Mouse (Mus musculus) liver, embryonic 12.5 days (tissue): ENCODE data around the gene A930004D18Rik. TPM values are rescaled to one million over a fixed set of nuclear protein-coding genes. Genes with fewer than 3 reads are reported as not detected.

Experiments used
- ATAC-seq: fragments of 200-750 bp; cut with Nextera tagmentation; 2 replicates; pipeline ENCODE4 v1.8.0; 2017; ENCODE audit warnings: moderate number of reproducible peaks, mild to moderate bottlenecking, moderate library complexity
- H3K27ac ChIP-seq: fragments of 300-500 bp; sonication (generic); 2 replicates; pipeline ENCODE4 v1.5.1; 2016; ENCODE audit warnings: mild to moderate bottlenecking
- H3K27me3 ChIP-seq: fragments of 300-500 bp; sonication (generic); replicated peaks from 2 replicates; pipeline ENCODE4 v1.6.1; 2016; ENCODE audit warnings: mild to moderate bottlenecking, moderate library complexity
- H3K36me3 ChIP-seq: fragments of 300-500 bp; sonication (generic); 2 replicates; pipeline ENCODE4 v1.6.1; 2016; ENCODE audit warnings: mild to moderate bottlenecking, moderate library complexity
- H3K4me1 ChIP-seq: fragments of 300-500 bp; sonication (generic); 2 replicates; pipeline ENCODE4 v1.6.1; 2016
- H3K4me2 ChIP-seq: fragments of 300-500 bp; sonication (generic); 2 replicates; pipeline ENCODE4 v1.6.1; 2016; ENCODE audit warnings: mild to moderate bottlenecking, moderate library complexity
- H3K4me3 ChIP-seq: fragments of 300-500 bp; sonication (generic); 2 replicates; pipeline ENCODE4 v1.5.1; 2016; ENCODE audit warnings: mild to moderate bottlenecking, moderate library complexity
- H3K9ac ChIP-seq: fragments of 300-500 bp; sonication (generic); 2 replicates; pipeline ENCODE4 v1.6.1; 2016; ENCODE audit warnings: mild to moderate bottlenecking, moderate library complexity
- H3K9me3 ChIP-seq: fragments of 300-500 bp; sonication (generic); replicated peaks from 2 replicates; pipeline ENCODE4 v1.6.1; 2016; ENCODE audit warnings: mild to moderate bottlenecking, moderate library complexity
- WGBS: fragments of 180-500 bp; shearing (Covaris S2); methylation state at CpG from one replicate; pipeline ENCODE4 v1.1.7; 2016; ENCODE audit not compliant: insufficient replicate concordance; 5-methylcytosine and 5-hydroxymethylcytosine counted together
- polyA plus RNA-seq: library from polyadenylated mRNA; unstranded; fragments of >200 nt; fragmentation: Nextera tagmentation; extraction: Ambion mirVana; gene quantifications from 2 replicates; pipeline ENCODE4 v1.2.1, GENCODE M21; 2016

A930004D18Rik gene
- polyA plus RNA-seq = 2.7 and 2.8 TPM in 2 replicates

DNA sequence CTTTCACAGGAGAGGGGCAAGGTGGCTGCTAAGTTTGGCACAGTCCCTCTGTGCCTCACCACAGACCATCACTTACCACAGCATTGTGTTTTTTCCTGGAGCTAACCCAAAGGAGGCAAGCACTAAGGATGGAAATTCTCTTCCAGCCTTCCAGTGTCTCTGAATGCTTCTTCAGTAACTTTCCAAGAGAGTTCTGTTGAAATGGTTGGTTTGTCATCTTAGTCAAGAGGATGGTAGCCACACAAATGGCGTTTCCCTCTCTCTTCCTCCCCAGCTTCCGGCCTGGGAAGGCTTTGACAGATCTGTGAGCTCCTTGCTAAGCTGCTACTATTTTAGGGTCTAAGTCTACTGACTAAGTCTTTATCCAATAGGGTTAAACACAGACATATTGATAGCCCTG lies at the start of gene A930004D18Rik:
A930004D18Rik (minus strand) TSS at position 247 of the 400 bp plus-strand sequence.
- no peak for ATAC-seq
- H3K27ac ChIP-seq = no peak within 1 kb of the TSS
- WGBS = 18% methylated on average over 2 of the region's 2 CpGs
- H3K4me1 ChIP-seq = peaks cover 22% of the 10 kb centered on the region
- no peak within 1 kb of the TSS for H3K9ac ChIP-seq
- peaks cover 78% of the 10 kb centered on the region for H3K27me3 ChIP-seq
- no peaks in the 10 kb centered on the region for H3K36me3 ChIP-seq
- no peak within 1 kb of the TSS for H3K4me3 ChIP-seq
- no peak within 1 kb of the TSS for H3K4me2 ChIP-seq
- H3K9me3 ChIP-seq = no peaks in the 10 kb centered on the region

DNA sequence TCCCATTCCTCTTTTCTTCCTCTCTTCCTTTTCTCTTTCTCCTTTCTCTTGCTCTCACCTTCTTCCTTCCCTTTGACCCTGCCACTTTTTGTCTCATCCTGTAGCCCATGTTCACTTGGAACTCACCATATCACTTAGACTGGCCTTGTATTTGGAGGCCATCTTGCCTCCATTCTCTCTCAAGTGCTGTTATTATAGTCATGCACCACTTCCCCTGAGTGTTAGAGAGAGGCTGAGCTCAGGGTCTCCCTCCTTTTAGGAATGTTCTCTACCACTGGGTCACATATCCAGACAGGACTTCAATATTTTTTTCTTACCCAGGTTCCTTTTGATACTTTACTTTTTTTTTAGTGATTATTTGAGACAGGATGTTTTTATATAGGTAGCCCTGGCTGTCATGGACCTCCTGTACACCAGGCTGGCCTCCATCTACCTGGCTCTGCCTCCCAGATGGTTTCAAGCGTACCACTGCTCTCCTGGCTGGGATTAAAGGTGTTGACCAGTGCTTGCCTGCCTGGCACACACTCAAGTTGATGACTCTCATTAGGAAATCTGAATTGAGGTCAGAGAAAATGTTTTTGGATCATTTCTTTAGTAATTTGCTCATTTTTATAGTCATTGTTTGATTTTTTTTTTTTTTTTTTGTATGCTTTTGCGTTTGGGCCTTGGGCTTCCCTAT lies 42.8 kb upstream of the A930004D18Rik start:
- Histone ChIP-seq H3K9ac (no peak overlapping the region), H3K36me3 (peaks cover 85% of the 10 kb centered on the region), H3K4me1 (no peaks in the 10 kb centered on the region), H3K27ac (no peak overlapping the region), H3K4me2 (no peak overlapping the region), H3K9me3 (no peaks in the 10 kb centered on the region), H3K27me3 (no peaks in the 10 kb centered on the region), H3K4me3 (no peak overlapping the region)
- no peak for ATAC-seq
- WGBS = 91% methylated on average over 2 of the region's 2 CpGs

DNA sequence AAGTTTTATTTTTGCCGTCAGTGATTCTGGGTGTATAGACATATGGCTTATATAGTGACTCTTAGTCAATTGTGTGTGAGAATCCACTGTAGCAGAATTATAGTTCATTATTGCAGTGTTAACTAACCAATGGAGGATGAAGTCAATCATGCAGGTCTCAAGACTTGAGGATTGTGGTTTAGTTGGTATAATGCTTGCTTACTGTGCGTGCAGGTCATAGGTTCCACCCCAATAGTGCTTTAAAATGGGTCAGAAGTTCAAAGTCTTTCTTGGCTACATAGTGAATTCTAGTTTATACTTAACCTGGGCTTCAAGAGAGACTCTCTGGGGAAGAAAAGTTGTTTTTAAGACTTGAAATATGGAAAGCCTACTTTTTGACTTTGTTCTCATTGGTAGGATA lies 34.4 kb upstream of the A930004D18Rik start:
- Histone ChIP-seq H3K27me3 (no peaks in the 10 kb centered on the region), H3K36me3 (peaks cover 83% of the 10 kb centered on the region), H3K9me3 (no peaks in the 10 kb centered on the region), H3K27ac (no peak overlapping the region), H3K4me3 (no peak overlapping the region), H3K4me2 (no peak overlapping the region), H3K4me1 (peaks cover 7% of the 10 kb centered on the region), H3K9ac (no peak overlapping the region)
- ATAC-seq = no peak
- 88% methylated on average over 2 of the region's 2 CpGs for WGBS

DNA sequence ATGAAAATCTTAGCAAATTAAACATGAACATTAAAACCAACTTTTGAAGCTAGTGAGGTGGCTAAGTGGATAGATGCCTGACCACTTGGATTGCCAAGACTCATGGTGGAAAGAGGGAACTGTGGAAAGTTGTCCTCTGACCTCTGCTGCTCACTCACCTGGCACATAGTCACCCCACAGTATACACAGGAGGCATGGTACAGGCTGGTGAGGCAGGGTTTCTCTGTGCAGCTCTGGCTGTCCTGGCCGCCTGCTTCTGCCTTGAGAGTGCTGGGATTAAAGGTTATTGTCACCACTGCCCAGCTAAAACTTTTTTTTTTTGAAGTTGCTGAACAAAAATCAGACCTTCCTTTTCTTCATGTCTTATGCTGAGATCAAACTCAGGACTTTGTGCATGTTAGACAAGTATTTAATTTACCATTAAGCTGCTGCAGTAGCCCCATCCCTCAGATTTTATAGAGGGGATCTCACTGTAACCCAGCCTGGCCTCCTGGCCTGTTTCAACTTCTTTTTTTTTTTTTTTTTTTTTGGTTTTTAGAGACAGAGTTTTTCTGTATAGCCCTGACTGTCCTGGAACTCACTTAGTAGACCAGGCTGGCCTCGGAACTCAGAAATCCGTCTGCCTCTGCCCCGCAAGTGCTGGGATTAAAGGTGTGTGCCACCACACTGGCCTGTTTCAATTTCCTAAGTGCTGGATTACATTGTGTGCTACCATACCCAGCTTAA lies 30.7 kb upstream of the A930004D18Rik start:
- Histone ChIP-seq H3K9me3 (no peaks in the 10 kb centered on the region), H3K4me1 (peaks cover 21% of the 10 kb centered on the region), H3K4me3 (no peak overlapping the region), H3K9ac (no peak overlapping the region), H3K4me2 (no peak overlapping the region), H3K27me3 (no peaks in the 10 kb centered on the region), H3K36me3 (peaks cover 57% of the 10 kb centered on the region), H3K27ac (no peak overlapping the region)
- no peak for ATAC-seq
- 82% methylated on average over 4 of the region's 4 CpGs for WGBS

DNA sequence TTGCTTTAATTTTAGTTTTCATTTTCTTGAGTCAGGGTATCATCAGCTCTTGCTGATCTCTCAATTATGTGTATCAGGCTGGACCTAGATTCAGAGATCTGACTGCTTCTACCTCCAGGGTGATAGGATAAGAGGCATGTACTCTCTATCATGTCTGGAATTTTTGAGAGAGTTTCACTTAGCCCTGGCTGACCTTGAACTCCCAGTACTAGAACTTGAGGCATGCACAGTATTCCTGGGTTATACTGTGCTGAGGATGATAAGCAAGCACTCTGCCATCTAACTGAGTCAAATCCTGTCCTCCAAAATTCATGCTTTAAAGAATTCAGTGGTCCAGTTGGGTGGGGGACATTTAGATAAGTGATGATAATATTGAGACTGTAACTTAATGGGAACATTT lies 28.9 kb upstream of the A930004D18Rik start:
- Histone ChIP-seq H3K9ac (peak overlapping the region; percentile 99), H3K4me1 (peaks cover 21% of the 10 kb centered on the region), H3K4me3 (peak overlapping the region; percentile 85), H3K36me3 (peaks cover 39% of the 10 kb centered on the region), H3K27ac (peak overlapping the region; percentile 100; the same call in 1 of the 2 replicates), H3K27me3 (no peaks in the 10 kb centered on the region), H3K4me2 (peak overlapping the region; percentile 95), H3K9me3 (no peaks in the 10 kb centered on the region)
- ATAC-seq = no peak

DNA sequence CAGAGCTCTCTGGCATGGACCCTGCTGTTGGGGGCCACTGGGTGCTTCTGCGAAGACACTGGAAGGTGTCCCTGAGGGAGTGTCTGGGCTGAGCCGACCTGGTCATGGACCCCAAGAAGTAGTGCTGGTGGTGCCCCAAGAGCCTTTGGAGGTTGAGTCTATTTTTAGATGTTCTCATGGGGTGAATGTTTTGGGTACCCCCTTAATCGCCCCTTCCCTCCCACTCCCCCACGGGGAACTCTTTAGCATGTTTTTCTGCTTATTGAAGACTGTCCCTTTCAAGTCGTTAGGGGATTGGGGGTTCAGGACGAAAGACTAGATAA lies 28.1 kb upstream of the A930004D18Rik start:
- H3K4me2 ChIP-seq = peak overlapping the region; percentile 95
- H3K4me3 ChIP-seq = peak overlapping the region; percentile 85
- H3K36me3 ChIP-seq = peaks cover 33% of the 10 kb centered on the region
- H3K4me1 ChIP-seq = peaks cover 21% of the 10 kb centered on the region
- no peaks in the 10 kb centered on the region for H3K9me3 ChIP-seq
- H3K27me3 ChIP-seq = no peaks in the 10 kb centered on the region
- peak overlapping the region; percentile 99 for H3K9ac ChIP-seq
- peak overlapping the region; percentile 100 for H3K27ac ChIP-seq
- ATAC-seq = peak; percentile 38
- WGBS = 3% methylated on average over 6 of the region's 6 CpGs

DNA sequence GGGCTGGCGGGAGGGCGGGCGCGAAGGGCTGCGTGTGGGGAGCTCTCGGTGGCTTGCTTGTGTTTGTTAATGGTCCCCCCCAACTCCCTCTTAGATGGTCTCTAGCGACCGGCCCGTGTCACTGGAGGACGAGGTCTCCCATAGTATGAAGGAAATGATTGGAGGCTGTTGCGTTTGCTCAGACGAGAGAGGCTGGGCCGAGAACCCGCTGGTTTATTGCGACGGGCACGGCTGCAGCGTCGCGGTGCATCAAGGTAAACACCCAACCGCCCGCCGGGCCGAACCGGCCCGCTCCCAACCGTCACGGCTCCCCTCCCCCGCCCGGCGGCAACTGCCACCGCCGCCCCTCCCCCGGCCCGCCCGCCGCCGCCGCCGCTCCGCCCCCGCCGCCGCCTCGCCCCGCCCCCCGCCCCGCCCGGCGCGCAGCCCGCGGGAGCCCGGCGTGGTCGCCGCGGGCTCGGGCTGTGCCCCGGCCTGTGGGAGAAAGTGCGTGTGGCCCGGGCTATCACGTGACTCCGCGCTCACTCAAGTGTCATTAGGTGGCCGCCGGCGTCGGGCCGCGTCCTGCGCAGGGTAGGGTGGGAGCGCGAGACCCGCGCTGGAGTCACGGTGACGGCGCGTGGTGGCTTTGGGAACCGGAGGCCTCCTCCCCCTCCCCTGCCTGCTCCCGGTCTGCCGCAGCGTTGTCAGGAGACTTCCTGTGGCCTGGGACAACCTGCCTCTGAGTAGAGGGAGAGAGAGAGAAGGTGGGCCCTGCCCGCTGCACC lies 27.6 kb upstream of the A930004D18Rik start:
- Histone ChIP-seq H3K27ac (peak overlapping the region; percentile 100), H3K9me3 (no peaks in the 10 kb centered on the region), H3K9ac (peak overlapping the region; percentile 99), H3K4me1 (peaks cover 21% of the 10 kb centered on the region), H3K4me3 (peak overlapping the region; percentile 85), H3K36me3 (peaks cover 29% of the 10 kb centered on the region), H3K27me3 (no peaks in the 10 kb centered on the region), H3K4me2 (peak overlapping the region; percentile 95)
- WGBS = under 1% methylated on average over 66 of the region's 85 CpGs
- ATAC-seq = peak; percentile 69

DNA sequence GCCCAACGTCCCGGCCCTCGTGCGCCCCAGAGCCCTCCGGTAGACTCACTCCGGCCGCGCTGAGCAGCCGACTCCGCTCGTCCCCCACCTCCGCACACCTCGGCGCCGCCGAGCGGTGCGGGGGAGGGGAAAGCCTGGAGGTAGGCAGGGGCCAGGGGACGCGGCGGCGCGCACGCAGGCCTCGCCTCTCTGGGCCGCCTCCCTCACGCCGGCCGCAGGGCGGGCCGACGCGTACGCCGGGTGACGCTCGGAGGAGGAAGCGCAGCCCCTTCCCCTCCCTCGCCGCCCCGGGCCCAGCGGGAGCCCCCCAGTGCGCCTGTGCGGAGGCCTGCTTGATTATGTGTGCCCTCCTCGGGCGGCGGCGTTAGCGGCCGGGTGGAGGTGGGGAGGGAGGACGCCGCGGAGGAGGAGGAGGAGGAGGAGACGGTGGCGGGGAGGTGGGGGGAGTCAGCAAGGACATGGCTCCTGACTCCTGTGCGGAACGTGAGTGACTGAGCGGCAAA lies 26.9 kb upstream of the A930004D18Rik start:
- Histone ChIP-seq H3K9ac (peak overlapping the region; percentile 99), H3K4me2 (peak overlapping the region; percentile 95), H3K27me3 (no peaks in the 10 kb centered on the region), H3K4me1 (peaks cover 21% of the 10 kb centered on the region), H3K27ac (peak overlapping the region; percentile 100), H3K4me3 (peak overlapping the region; percentile 85), H3K9me3 (no peaks in the 10 kb centered on the region), H3K36me3 (peaks cover 23% of the 10 kb centered on the region)
- under 1% methylated on average over 58 of the region's 58 CpGs for WGBS
- peak; percentile 92 for ATAC-seq

DNA sequence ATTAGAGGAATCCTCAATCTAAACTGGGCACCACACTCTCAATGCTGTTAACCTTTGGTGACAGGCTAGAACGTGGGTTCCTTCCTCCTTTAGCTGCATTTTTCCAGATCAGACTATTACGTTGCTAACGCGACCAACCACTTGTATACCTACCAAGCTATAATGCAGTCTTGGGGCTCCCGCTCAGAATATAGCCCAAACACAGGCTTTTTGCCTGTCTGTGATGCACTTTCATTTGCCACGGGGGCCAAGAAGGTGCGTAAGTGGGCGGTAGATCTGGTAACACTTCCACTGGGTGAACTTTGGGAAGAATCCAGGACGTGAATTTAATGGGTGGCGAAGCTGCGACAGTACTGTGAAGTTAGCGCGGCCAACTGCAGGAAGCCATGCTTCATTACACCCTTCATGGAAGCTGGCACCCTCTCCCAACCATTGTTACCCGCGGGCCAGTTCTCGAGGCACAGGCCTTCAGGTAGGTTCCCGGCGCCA lies 26.3 kb upstream of the A930004D18Rik start:
- peak; percentile 40 for ATAC-seq
- H3K36me3 ChIP-seq = peaks cover 22% of the 10 kb centered on the region

DNA sequence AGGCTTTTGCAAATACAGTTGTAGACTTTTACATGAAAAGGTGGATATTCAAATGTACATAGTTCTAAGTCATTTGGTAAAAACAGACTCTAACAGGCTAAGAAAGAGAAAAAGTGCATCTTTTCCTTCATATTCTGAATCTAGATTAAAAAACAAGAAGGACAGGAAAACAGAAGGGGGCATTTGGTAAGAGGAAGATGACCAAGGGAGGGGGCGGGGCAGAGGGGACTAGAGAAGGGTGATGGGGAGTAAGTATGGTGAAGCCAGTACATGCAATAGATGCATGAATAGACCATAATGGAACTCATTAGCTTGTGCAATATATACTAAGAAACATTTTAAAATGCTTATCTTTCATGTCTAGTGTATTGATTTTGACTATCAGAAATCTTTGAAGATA lies 22.9 kb upstream of the A930004D18Rik start:
- H3K4me1 ChIP-seq = peaks cover 23% of the 10 kb centered on the region
- 78% methylated on average over 1 of the region's 1 CpGs for WGBS
- no peaks in the 10 kb centered on the region for H3K36me3 ChIP-seq
- ATAC-seq = no peak
- no peak overlapping the region for H3K9ac ChIP-seq
- no peak overlapping the region for H3K4me3 ChIP-seq
- H3K4me2 ChIP-seq = no peak overlapping the region
- no peaks in the 10 kb centered on the region for H3K9me3 ChIP-seq
- H3K27ac ChIP-seq = no peak overlapping the region
- H3K27me3 ChIP-seq = no peaks in the 10 kb centered on the region

More for the DNA sequence above, 26.3 kb upstream of the A930004D18Rik start:
- Histone ChIP-seq H3K4me3 (peak overlapping the region; percentile 85), H3K9me3 (no peaks in the 10 kb centered on the region), H3K27ac (peak overlapping the region; percentile 100), H3K4me1 (peaks cover 27% of the 10 kb centered on the region), H3K9ac (peak overlapping the region; percentile 99), H3K4me2 (peak overlapping the region; percentile 95), H3K27me3 (no peaks in the 10 kb centered on the region)
- under 1% methylated on average over 18 of the region's 18 CpGs for WGBS

DNA sequence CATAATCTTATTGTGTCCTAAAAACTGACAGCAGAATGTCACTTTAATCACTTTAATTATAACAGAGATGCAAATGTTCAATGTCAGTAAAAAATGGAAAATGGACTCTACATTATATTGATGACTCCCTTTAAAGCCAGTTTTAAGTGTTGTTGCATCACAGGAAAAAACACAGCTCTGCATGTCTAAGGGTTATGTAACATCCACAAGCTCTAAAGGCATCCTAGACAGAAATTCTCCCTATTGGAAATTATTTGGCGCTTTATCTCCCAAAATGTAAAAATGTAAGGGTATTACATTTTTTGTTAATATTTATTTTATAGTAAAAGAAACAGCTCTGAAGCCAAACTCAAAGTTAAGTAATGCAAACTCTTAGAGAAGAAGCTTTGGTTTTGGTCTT lies 22.4 kb upstream of the A930004D18Rik start:
- Histone ChIP-seq H3K36me3 (no peaks in the 10 kb centered on the region), H3K4me3 (no peak overlapping the region), H3K27me3 (no peaks in the 10 kb centered on the region), H3K27ac (no peak overlapping the region), H3K4me1 (peaks cover 27% of the 10 kb centered on the region), H3K9ac (no peak overlapping the region), H3K4me2 (no peak overlapping the region), H3K9me3 (no peaks in the 10 kb centered on the region)
- 61% methylated on average over 1 of the region's 1 CpGs for WGBS
- no peak for ATAC-seq
